Mouse (Mus musculus) kidney, postnatal 0 days (tissue): ENCODE results near the gene 4921524J17Rik. TPM values are rescaled to one million over a fixed set of nuclear protein-coding genes. Genes with fewer than 3 reads are reported as not detected.
A peak's percentile ranks its signal among the peaks of the same experiment; 100 is the strongest.

ENCODE experiments used
- ATAC-seq: fragments of 200-750 bp; cut with Nextera tagmentation; replicated peaks from 2 replicates; pipeline ENCODE4 v1.8.0; 2017; ENCODE audit warnings: low read depth, moderate number of reproducible peaks, moderate TSS enrichment, moderate library complexity; ENCODE audit not compliant: low FRiP score
- DNase-seq: peaks from one replicate; pipeline ENCODE4 v3.0.0-alpha.2; 2016; ENCODE audit warnings: low spot score
- H3K27ac ChIP-seq: fragments of 300-500 bp; sonication (generic); 2 replicates; pipeline ENCODE4 v1.5.1; 2014; ENCODE audit warnings: mild to moderate bottlenecking
- H3K27me3 ChIP-seq: fragments of 300-500 bp; sonication (generic); 2 replicates; pipeline ENCODE4 v1.6.1; 2014; ENCODE audit warnings: low read length, mixed read lengths; ENCODE audit not compliant: insufficient read depth
- H3K36me3 ChIP-seq: fragments of 300-500 bp; sonication (generic); 2 replicates; pipeline ENCODE4 v1.6.1; 2014; ENCODE audit warnings: low read length, mixed read lengths; ENCODE audit not compliant: insufficient read depth
- H3K4me1 ChIP-seq: fragments of 300-500 bp; sonication (generic); replicated peaks from 2 replicates; pipeline ENCODE4 v1.6.1; 2014; ENCODE audit warnings: antibody characterized with exemption, low read length, mixed read lengths; ENCODE audit not compliant: insufficient read depth
- H3K4me2 ChIP-seq: fragments of 300-500 bp; sonication (generic); 2 replicates; pipeline ENCODE4 v1.6.1; 2014; ENCODE audit warnings: mild to moderate bottlenecking, low read length, moderate library complexity, mixed read lengths
- H3K4me3 ChIP-seq: fragments of 300-500 bp; sonication (generic); replicated peaks from 2 replicates; pipeline ENCODE4 v1.5.1; 2014; ENCODE audit warnings: low read depth, low read length
- H3K9ac ChIP-seq: fragments of 300-500 bp; sonication (generic); 2 replicates; pipeline ENCODE4 v1.6.1; 2014; ENCODE audit warnings: low read depth, low read length
- H3K9me3 ChIP-seq: fragments of 300-500 bp; sonication (generic); replicated peaks from 2 replicates; pipeline ENCODE4 v1.6.1; 2016; ENCODE audit warnings: low read length, inconsistent platforms, mixed read lengths
- CTCF ChIP-seq: IDR thresholded peaks from 2 replicates; pipeline ENCODE4 v1.5.1; 2016; ENCODE audit warnings: antibody characterized with exemption, low read depth, mild to moderate bottlenecking, moderate library complexity
- WGBS: fragments of 180-500 bp; shearing (Covaris S2); extraction: QIAGEN DNeasy Blood & Tissue Kit; methylation state at CpG from one replicate; pipeline ENCODE4 v1.1.7; 2014; 5-methylcytosine and 5-hydroxymethylcytosine counted together
- polyA plus RNA-seq: library from polyadenylated mRNA; unstranded; fragments of >200 nt; fragmentation: Nextera tagmentation; extraction: Ambion mirVana; gene quantifications from 2 replicates; pipeline ENCODE4 v1.2.1, GENCODE M21; 2015

The 4921524J17Rik gene
- polyA plus RNA-seq, 1 experiment from 2014 or later, result 46.8 TPM

GRCm38 (mm10) chr8:85431281-85432167 is 1.1 kb downstream of the 4921524J17Rik start:
- DNase-seq (peak; percentile 72), ATAC-seq (no peak)
- no peak for TF ChIP-seq CTCF
- H3K27me3 ChIP-seq, result no peaks in the 10 kb centered on the region
- H3K27ac ChIP-seq, result peak overlapping the region; percentile 96
- peaks cover 7% of the 10 kb centered on the region; the same call in 1 of the 2 replicates for H3K4me1 ChIP-seq
- peak overlapping the region; percentile 80 for H3K4me3 ChIP-seq
- peak overlapping the region; percentile 89 for H3K9ac ChIP-seq
- H3K4me2 ChIP-seq, result peak overlapping the region; percentile 60
- no peaks in the 10 kb centered on the region for H3K36me3 ChIP-seq
- 7% methylated on average over 10 of the region's 10 CpGs for WGBS
- H3K9me3 ChIP-seq, result no peaks in the 10 kb centered on the region

DNA sequence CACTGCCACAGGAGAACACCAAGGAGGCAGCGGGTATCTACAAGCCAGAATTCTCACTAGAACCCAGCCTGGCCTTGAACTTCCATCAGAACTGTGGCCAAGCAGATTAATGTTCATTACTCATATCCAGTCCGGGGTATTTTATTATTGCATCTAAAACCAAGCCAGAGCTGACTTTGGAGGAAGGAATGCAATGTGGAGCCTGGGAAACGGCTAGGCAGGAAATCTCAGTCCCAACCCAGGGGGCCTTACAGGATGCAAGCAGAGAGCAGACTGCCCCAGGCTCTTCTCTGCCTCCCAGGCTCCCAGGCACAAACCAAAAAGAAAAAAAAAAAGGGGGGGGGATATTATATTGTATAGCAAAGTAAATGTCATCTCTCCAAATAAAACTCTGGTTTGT is 1.8 kb downstream of the 4921524J17Rik start:
- no peak overlapping the region for H3K9ac ChIP-seq
- ATAC-seq, result no peak

DNA sequence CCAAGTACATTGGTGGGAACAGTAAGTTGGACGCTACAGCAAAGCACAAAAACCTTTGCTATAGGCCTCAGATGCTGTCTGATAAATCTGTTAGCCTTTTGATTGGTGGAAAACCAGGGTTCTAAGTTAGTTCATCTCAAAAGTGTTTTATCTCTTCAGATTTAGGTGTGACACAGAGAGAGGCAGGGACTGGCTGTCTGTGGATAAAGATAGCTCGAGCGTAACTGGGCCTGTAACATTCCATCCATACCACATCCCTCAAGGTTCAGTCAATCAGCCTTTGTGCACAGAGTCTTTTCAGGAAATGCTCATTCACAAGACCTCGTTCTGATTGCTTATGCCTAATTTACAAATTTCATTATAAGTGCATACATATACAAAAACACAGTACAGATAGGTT is 3.4 kb downstream of the 4921524J17Rik start:
- H3K4me3 ChIP-seq, result no peak overlapping the region
- WGBS, result 28% methylated on average over 4 of the region's 4 CpGs
- H3K36me3 ChIP-seq, result no peaks in the 10 kb centered on the region
- TF ChIP-seq CTCF, result no peak
- H3K4me1 ChIP-seq, result peaks cover 7% of the 10 kb centered on the region
- no peak overlapping the region for H3K9ac ChIP-seq
- no peaks in the 10 kb centered on the region for H3K27me3 ChIP-seq
- H3K4me2 ChIP-seq, result no peak overlapping the region
- DNase-seq, result peak; percentile 65
- peak overlapping the region; percentile 50; the same call in 1 of the 2 replicates for H3K27ac ChIP-seq
- ATAC-seq, result no peak
- no peaks in the 10 kb centered on the region for H3K9me3 ChIP-seq

More for the DNA sequence above, 1.8 kb downstream of the 4921524J17Rik start:
- peak overlapping the region; percentile 19 for H3K27ac ChIP-seq
- no peak for TF ChIP-seq CTCF
- H3K9me3 ChIP-seq, result no peaks in the 10 kb centered on the region
- peak overlapping the region; percentile 60 for H3K4me2 ChIP-seq
- H3K4me1 ChIP-seq, result peaks cover 7% of the 10 kb centered on the region
- no peak overlapping the region; the same call in 1 of the 2 replicates for H3K4me3 ChIP-seq
- DNase-seq, result peak; percentile 67
- H3K36me3 ChIP-seq, result no peaks in the 10 kb centered on the region
- H3K27me3 ChIP-seq, result no peaks in the 10 kb centered on the region
- WGBS, result 23% methylated on average over 3 of the region's 3 CpGs

DNA sequence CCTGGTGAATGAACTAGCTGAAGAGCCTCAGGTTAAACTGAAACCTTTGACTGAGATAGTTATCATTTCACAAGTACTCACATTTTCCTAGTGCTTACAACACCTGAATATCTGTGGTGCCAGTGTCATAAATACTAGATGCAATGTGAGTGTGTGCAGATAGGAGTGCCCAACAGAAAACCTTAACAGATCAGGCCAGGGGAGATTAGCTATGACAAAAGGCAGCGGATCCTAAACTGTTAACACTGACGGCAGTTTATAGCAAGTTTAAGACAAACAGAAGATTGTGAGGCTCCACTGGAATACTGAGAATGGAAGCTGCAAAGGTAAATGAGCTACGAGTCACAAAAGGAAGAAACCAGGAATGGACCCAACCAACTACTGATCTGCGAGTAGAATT is 5.6 kb downstream of the 4921524J17Rik start:
- no peak for DNase-seq
- Histone ChIP-seq H3K36me3 (no peaks in the 10 kb centered on the region), H3K9me3 (no peaks in the 10 kb centered on the region), H3K9ac (no peak overlapping the region), H3K27me3 (no peaks in the 10 kb centered on the region), H3K4me1 (peaks cover 7% of the 10 kb centered on the region), H3K4me3 (no peak overlapping the region), H3K27ac (no peak overlapping the region), H3K4me2 (no peak overlapping the region)
- WGBS, result 75% methylated on average over 4 of the region's 4 CpGs
- no peak for TF ChIP-seq CTCF
- no peak for ATAC-seq

- ATAC-seq, result no peak
- no peak for TF ChIP-seq CTCF
- Histone ChIP-seq H3K27ac (no peak overlapping the region), H3K4me2 (no peak overlapping the region), H3K4me1 (no peaks in the 10 kb centered on the region; the same call in 1 of the 2 replicates), H3K9me3 (no peaks in the 10 kb centered on the region), H3K36me3 (no peaks in the 10 kb centered on the region), H3K9ac (no peak overlapping the region), H3K27me3 (no peaks in the 10 kb centered on the region), H3K4me3 (no peak overlapping the region)
- no peak for DNase-seq
- WGBS, result 93% methylated on average over 1 of the region's 1 CpGs
Measured at GRCm38 (mm10) chr8:85421329-85421728, 11.3 kb downstream of the 4921524J17Rik start.

DNA sequence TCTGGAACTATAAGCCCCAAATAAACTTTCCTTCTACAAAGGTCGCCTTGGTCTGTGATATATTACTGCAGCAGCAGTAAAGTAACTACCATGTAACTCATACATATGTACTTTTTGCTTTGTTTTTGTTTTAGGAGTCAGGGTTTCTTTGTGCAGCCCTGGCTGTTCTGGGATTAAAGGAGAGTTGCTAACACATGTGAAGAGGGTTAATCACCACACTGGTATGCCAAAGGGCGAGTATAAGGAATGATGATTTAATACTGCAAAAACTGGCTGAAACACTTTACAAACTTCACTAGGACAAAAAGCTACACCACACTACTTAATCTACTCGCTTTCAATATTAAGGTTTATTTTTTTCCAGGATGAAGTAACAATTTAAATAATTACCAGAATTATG is 24.1 kb downstream of the 4921524J17Rik start:
- no peak overlapping the region for H3K4me2 ChIP-seq
- DNase-seq (no peak), ATAC-seq (no peak)
- TF ChIP-seq CTCF, result no peak
- H3K4me3 ChIP-seq, result no peak overlapping the region
- H3K4me1 ChIP-seq, result no peaks in the 10 kb centered on the region
- no peaks in the 10 kb centered on the region for H3K9me3 ChIP-seq
- 0 out of 2 replicates have a peak, but pooled peaks cover 10% of the 10 kb centered on the region for H3K36me3 ChIP-seq
- H3K27ac ChIP-seq, result no peak overlapping the region
- H3K27me3 ChIP-seq, result no peaks in the 10 kb centered on the region
- WGBS, result 69% methylated on average over 3 of the region's 3 CpGs
- no peak overlapping the region for H3K9ac ChIP-seq
